Mouse (Mus musculus) bone marrow, adult 2 months (tissue): ENCODE measurements around the gene Zfp119b. TPM values are rescaled to one million over a fixed set of nuclear protein-coding genes. Genes with fewer than 3 reads are reported as not detected.

Experiments
- H3K27ac ChIP-seq: fragments of 200-500 bp; 2 replicates; pipeline ENCODE4 v1.5.1; 2012; ENCODE audit warnings: low read depth, mild to moderate bottlenecking, control low read depth, inconsistent platforms, low read length; ENCODE audit not compliant: control insufficient read depth, poor library complexity, insufficient read depth
- H3K4me1 ChIP-seq: fragments of 200-500 bp; 2 replicates; pipeline ENCODE4 v1.6.1; 2011; ENCODE audit warnings: low read length; ENCODE audit not compliant: control insufficient read depth, insufficient read depth
- H3K4me3 ChIP-seq: fragments of 200-500 bp; replicated peaks from 2 replicates; pipeline ENCODE3; 2011; ENCODE audit warnings: mild to moderate bottlenecking, low read depth, low read length, control low read depth; ENCODE audit not compliant: control insufficient read depth
- CTCF ChIP-seq: fragments of 200-500 bp; IDR thresholded peaks from 2 replicates; pipeline ENCODE4 v1.5.1; 2011; ENCODE audit warnings: low read length, control low read depth; ENCODE audit not compliant: control insufficient read depth, insufficient read depth
- POLR2A ChIP-seq: fragments of 200-500 bp; IDR thresholded peaks from 2 replicates; pipeline ENCODE4 v1.6.1; 2011; ENCODE audit warnings: low read depth, mild to moderate bottlenecking, control low read depth, low read length, borderline replicate concordance; ENCODE audit not compliant: control insufficient read depth
- WGBS: fragments of 180-500 bp; shearing (Covaris S2); methylation state at CpG from one replicate; pipeline ENCODE4 v1.1.7; 2018; 5-methylcytosine and 5-hydroxymethylcytosine counted together
- polyA plus RNA-seq: library from polyadenylated mRNA; stranded (reverse); fragments of >200 nt; gene quantifications from 2 replicates; pipeline ENCODE4 v1.2.4, GENCODE M21; 2011; ENCODE audit warnings: low replicate concordance; ENCODE audit not compliant: missing spikeins, insufficient read depth, insufficient read length

The Zfp119b gene
- polyA plus RNA-seq, 1 experiment = not detected

- 66% methylated on average over 10 of the region's 10 CpGs for WGBS
- peaks cover 1% of the 10 kb centered on the region for H3K4me1 ChIP-seq
- peak overlapping the region; percentile 27 for H3K4me3 ChIP-seq
- no peak for TF ChIP-seq CTCF
- no peak for TF ChIP-seq POLR2A
- no peak overlapping the region for H3K27ac ChIP-seq
These were observed 10.8 kb upstream of the Zfp119b start for GRCm38 (mm10) chr17:55959946-55960740.

- TF ChIP-seq CTCF (no peak), POLR2A (peak; percentile 19; the same call in 1 of the 2 replicates)
- H3K4me1 ChIP-seq = peaks cover 1% of the 10 kb centered on the region
- under 1% methylated on average over 46 of the region's 46 CpGs for WGBS
These were observed 9.8 kb upstream of the Zfp119b start, which contains the start of gene Yju2 for GRCm38 (mm10) chr17:55958918-55959728. Gene Yju2, plus strand, starts transcription at chr17:55959099.

GRCm38 (mm10) chr17:55958584-55958886 is 9.2 kb upstream of the Zfp119b start:
- 50% methylated on average over 2 of the region's 2 CpGs for WGBS
- Histone ChIP-seq H3K4me3 (peak overlapping the region; percentile 90), H3K27ac (peak overlapping the region; percentile 3; the same call in 1 of the 2 replicates), H3K4me1 (peaks cover 1% of the 10 kb centered on the region)
- TF ChIP-seq CTCF = no peak
- TF ChIP-seq POLR2A = no peak

More at GRCm38 (mm10) chr17:55958918-55959728, 9.8 kb upstream of the Zfp119b start, which contains the start of gene Yju2:
- H3K27ac ChIP-seq = peak within 1 kb of the TSS; percentile 96
- H3K4me3 ChIP-seq = peak within 1 kb of the TSS; percentile 90

GRCm38 (mm10) chr17:55957726-55958583 is 8.7 kb upstream of the Zfp119b start:
- no peak for TF ChIP-seq CTCF
- no peak for TF ChIP-seq POLR2A
- H3K4me3 ChIP-seq = peak overlapping the region; percentile 20
- H3K27ac ChIP-seq = 0 out of 2 replicates have a peak overlapping the region, but pooled peaks have one; percentile 3
- H3K4me1 ChIP-seq = peaks cover 1% of the 10 kb centered on the region; the same call in 1 of the 2 replicates
- WGBS = 75% methylated on average over 13 of the region's 13 CpGs

GRCm38 (mm10) chr17:55957168-55957567 is 7.9 kb upstream of the Zfp119b start:
- H3K27ac ChIP-seq = no peak overlapping the region
- peak; percentile 84 for TF ChIP-seq CTCF
- TF ChIP-seq POLR2A = no peak
- no peak overlapping the region for H3K4me3 ChIP-seq
- peaks cover 1% of the 10 kb centered on the region; the same call in 1 of the 2 replicates for H3K4me1 ChIP-seq
- 29% methylated on average over 9 of the region's 9 CpGs for WGBS

- Histone ChIP-seq H3K4me1 (peaks cover 1% of the 10 kb centered on the region; the same call in 1 of the 2 replicates), H3K4me3 (no peak overlapping the region), H3K27ac (no peak overlapping the region)
- 76% methylated on average over 6 of the region's 6 CpGs for WGBS
- TF ChIP-seq CTCF (no peak), POLR2A (no peak)
These were observed 7.3 kb upstream of the Zfp119b start for GRCm38 (mm10) chr17:55956591-55956990.

GRCm38 (mm10) chr17:55956129-55956528 is 6.8 kb upstream of the Zfp119b start:
- WGBS = 88% methylated on average over 26 of the region's 26 CpGs
- Histone ChIP-seq H3K4me1 (peaks cover 1% of the 10 kb centered on the region; the same call in 1 of the 2 replicates), H3K4me3 (no peak overlapping the region), H3K27ac (no peak overlapping the region)
- no peak for TF ChIP-seq CTCF
- no peak for TF ChIP-seq POLR2A
